Mouse (Mus musculus) kidney, postnatal 0 days (tissue): ENCODE measurements around the gene Dclk2. TPM values are rescaled to one million over a fixed set of nuclear protein-coding genes. Genes with fewer than 3 reads are reported as not detected.

Experiments
- ATAC-seq: fragments of 200-750 bp; cut with Nextera tagmentation; replicated peaks from 2 replicates; pipeline ENCODE4 v1.8.0; 2017; ENCODE audit warnings: low read depth, moderate number of reproducible peaks, moderate TSS enrichment, moderate library complexity; ENCODE audit not compliant: low FRiP score
- DNase-seq: peaks from one replicate; pipeline ENCODE4 v3.0.0-alpha.2; 2016; ENCODE audit warnings: low spot score
- H3K27ac ChIP-seq: fragments of 300-500 bp; sonication (generic); 2 replicates; pipeline ENCODE4 v1.5.1; 2014; ENCODE audit warnings: mild to moderate bottlenecking
- H3K27me3 ChIP-seq: fragments of 300-500 bp; sonication (generic); 2 replicates; pipeline ENCODE4 v1.6.1; 2014; ENCODE audit warnings: low read length, mixed read lengths; ENCODE audit not compliant: insufficient read depth
- H3K36me3 ChIP-seq: fragments of 300-500 bp; sonication (generic); 2 replicates; pipeline ENCODE4 v1.6.1; 2014; ENCODE audit warnings: low read length, mixed read lengths; ENCODE audit not compliant: insufficient read depth
- H3K4me1 ChIP-seq: fragments of 300-500 bp; sonication (generic); replicated peaks from 2 replicates; pipeline ENCODE4 v1.6.1; 2014; ENCODE audit warnings: antibody characterized with exemption, low read length, mixed read lengths; ENCODE audit not compliant: insufficient read depth
- H3K4me2 ChIP-seq: fragments of 300-500 bp; sonication (generic); 2 replicates; pipeline ENCODE4 v1.6.1; 2014; ENCODE audit warnings: mild to moderate bottlenecking, low read length, moderate library complexity, mixed read lengths
- H3K4me3 ChIP-seq: fragments of 300-500 bp; sonication (generic); replicated peaks from 2 replicates; pipeline ENCODE4 v1.5.1; 2014; ENCODE audit warnings: low read depth, low read length
- H3K9ac ChIP-seq: fragments of 300-500 bp; sonication (generic); 2 replicates; pipeline ENCODE4 v1.6.1; 2014; ENCODE audit warnings: low read depth, low read length
- H3K9me3 ChIP-seq: fragments of 300-500 bp; sonication (generic); replicated peaks from 2 replicates; pipeline ENCODE4 v1.6.1; 2016; ENCODE audit warnings: low read length, inconsistent platforms, mixed read lengths
- CTCF ChIP-seq: IDR thresholded peaks from 2 replicates; pipeline ENCODE4 v1.5.1; 2016; ENCODE audit warnings: antibody characterized with exemption, low read depth, mild to moderate bottlenecking, moderate library complexity
- WGBS: fragments of 180-500 bp; shearing (Covaris S2); extraction: QIAGEN DNeasy Blood & Tissue Kit; methylation state at CpG from one replicate; pipeline ENCODE4 v1.1.7; 2014; 5-methylcytosine and 5-hydroxymethylcytosine counted together
- polyA plus RNA-seq: library from polyadenylated mRNA; unstranded; fragments of >200 nt; fragmentation: Nextera tagmentation; extraction: Ambion mirVana; gene quantifications from 2 replicates; pipeline ENCODE4 v1.2.1, GENCODE M21; 2015

Gene Dclk2
- polyA plus RNA-seq, 1 experiment from 2014 or later = 2.3 TPM

GRCm38 (mm10) chr3:86844804-86845481 is 75.7 kb downstream of the Dclk2 start:
- DNase-seq = peak; percentile 27
- H3K9ac ChIP-seq = no peak overlapping the region

GRCm38 (mm10) chr3:86842461-86842860 is 78.2 kb downstream of the Dclk2 start:
- ATAC-seq = no peak
- H3K4me1 ChIP-seq = no peaks in the 10 kb centered on the region; the same call in 1 of the 2 replicates
- no peak overlapping the region for H3K27ac ChIP-seq
- H3K4me3 ChIP-seq = no peak overlapping the region
- DNase-seq = no peak
- WGBS = 87% methylated on average over 2 of the region's 2 CpGs
- no peak for TF ChIP-seq CTCF
- no peaks in the 10 kb centered on the region for H3K9me3 ChIP-seq
- H3K9ac ChIP-seq = no peak overlapping the region
- no peaks in the 10 kb centered on the region for H3K27me3 ChIP-seq
- H3K36me3 ChIP-seq = no peaks in the 10 kb centered on the region
- H3K4me2 ChIP-seq = no peak overlapping the region

More at GRCm38 (mm10) chr3:86844804-86845481, 75.7 kb downstream of the Dclk2 start:
- Histone ChIP-seq H3K9me3 (no peaks in the 10 kb centered on the region), H3K36me3 (no peaks in the 10 kb centered on the region), H3K4me2 (peak overlapping the region; percentile 24; the same call in 1 of the 2 replicates), H3K4me3 (no peak overlapping the region), H3K27me3 (no peaks in the 10 kb centered on the region), H3K27ac (no peak overlapping the region), H3K4me1 (no peaks in the 10 kb centered on the region; the same call in 1 of the 2 replicates)
- ATAC-seq = no peak
- WGBS = 23% methylated on average over 8 of the region's 8 CpGs
- TF ChIP-seq CTCF = no peak

GRCm38 (mm10) chr3:86839606-86840005 is 81.0 kb downstream of the Dclk2 start:
- H3K27ac ChIP-seq = no peak overlapping the region
- H3K9ac ChIP-seq = no peak overlapping the region
- no peak overlapping the region for H3K4me2 ChIP-seq
- no peak for ATAC-seq
- no peaks in the 10 kb centered on the region for H3K4me1 ChIP-seq
- no peak overlapping the region for H3K4me3 ChIP-seq
- 54% methylated on average over 3 of the region's 3 CpGs for WGBS
- no peaks in the 10 kb centered on the region for H3K27me3 ChIP-seq
- TF ChIP-seq CTCF = no peak
- no peak for DNase-seq
- no peaks in the 10 kb centered on the region for H3K9me3 ChIP-seq
- no peaks in the 10 kb centered on the region for H3K36me3 ChIP-seq

DNA sequence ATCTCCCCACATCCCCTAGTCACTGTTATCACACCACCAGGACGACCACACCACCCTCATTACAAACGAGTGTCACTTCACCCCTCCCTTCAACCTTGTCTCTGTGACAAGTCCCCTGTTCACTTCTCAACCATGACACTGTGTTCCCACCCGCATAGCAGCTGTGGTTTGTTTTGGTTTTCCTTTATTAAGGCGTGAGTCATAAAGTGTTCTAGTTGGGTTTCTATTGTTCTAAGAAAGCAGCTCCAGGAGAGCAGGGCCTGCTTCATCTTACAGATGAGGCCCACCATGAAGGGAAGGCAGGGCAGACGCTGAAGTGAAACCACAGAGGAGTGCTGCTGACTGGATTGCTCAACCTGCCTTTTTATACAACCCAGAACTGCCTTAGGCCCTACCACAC is 83.3 kb downstream of the Dclk2 start:
- DNase-seq = no peak
- 41% methylated on average over 5 of the region's 5 CpGs for WGBS

GRCm38 (mm10) chr3:86835180-86835579 is 85.5 kb downstream of the Dclk2 start:
- Histone ChIP-seq H3K4me1 (no peaks in the 10 kb centered on the region), H3K9me3 (no peaks in the 10 kb centered on the region), H3K36me3 (no peaks in the 10 kb centered on the region), H3K4me2 (no peak overlapping the region), H3K27ac (no peak overlapping the region), H3K9ac (no peak overlapping the region), H3K27me3 (no peaks in the 10 kb centered on the region), H3K4me3 (no peak overlapping the region)
- ATAC-seq (no peak), DNase-seq (no peak)
- WGBS = 91% methylated on average over 4 of the region's 4 CpGs
- peak; percentile 23; the same call in 1 of the 2 replicates for TF ChIP-seq CTCF

More for the DNA sequence above, 83.3 kb downstream of the Dclk2 start:
- Histone ChIP-seq H3K36me3 (no peaks in the 10 kb centered on the region), H3K27me3 (no peaks in the 10 kb centered on the region), H3K4me3 (no peak overlapping the region), H3K9me3 (no peaks in the 10 kb centered on the region), H3K4me2 (no peak overlapping the region), H3K4me1 (no peaks in the 10 kb centered on the region), H3K27ac (no peak overlapping the region), H3K9ac (no peak overlapping the region)
- no peak for TF ChIP-seq CTCF
- ATAC-seq = no peak

- ATAC-seq (no peak), DNase-seq (no peak)
- WGBS = 81% methylated on average over 7 of the region's 7 CpGs
- Histone ChIP-seq H3K36me3 (no peaks in the 10 kb centered on the region), H3K4me2 (no peak overlapping the region), H3K4me1 (no peaks in the 10 kb centered on the region), H3K27me3 (no peaks in the 10 kb centered on the region), H3K9ac (no peak overlapping the region), H3K4me3 (no peak overlapping the region), H3K9me3 (no peaks in the 10 kb centered on the region), H3K27ac (no peak overlapping the region)
- no peak for TF ChIP-seq CTCF
These were observed 86.3 kb downstream of the Dclk2 start for GRCm38 (mm10) chr3:86834341-86834740.
